Comparison of ENCODE assay signal across 10 mouse cellular contexts in the genomic region with DNA sequence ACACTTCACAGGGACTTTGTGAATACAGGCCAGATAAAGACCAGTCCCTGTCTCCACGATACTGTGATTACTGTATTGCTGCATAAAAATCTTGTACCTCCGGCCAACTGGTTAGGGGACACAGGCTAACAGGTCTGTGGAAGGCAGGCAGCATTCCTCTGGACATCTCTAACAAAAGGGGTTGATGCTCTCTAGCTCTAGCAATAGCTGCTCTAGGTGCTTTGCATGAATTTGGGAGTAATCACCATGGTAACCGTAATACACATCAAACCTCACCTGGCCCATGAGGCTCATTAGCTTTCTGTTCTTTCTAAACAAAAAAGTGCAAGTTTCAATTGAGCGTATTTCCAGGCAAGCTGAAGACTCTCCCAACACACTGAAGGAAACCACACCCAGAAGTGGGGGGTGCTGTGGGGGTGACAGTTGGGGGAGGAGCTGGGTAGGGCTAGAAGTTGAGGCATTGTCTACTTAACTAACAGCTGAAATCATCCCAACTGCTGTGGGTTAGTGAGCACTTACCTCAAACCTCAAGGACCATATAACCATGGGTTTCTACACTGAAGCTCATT.
DNase-seq lines count a peak whose midpoint lies in the region; ATAC-seq lines count a peak whose summit lies in the region.
"Had no signal": no experiment of that assay in that cellular context is flagged by ENCODE, and none has a peak within 500 bp of the region (broad histone marks: within the 10 kb centered on the region; RNA-seq: fewer than 3 reads in every experiment).

No protein-coding gene starts in this region.

- peaks cover 6% of the 10 kb centered on the region; the same call in 1 of the 2 replicates for H3K36me3 ChIP-seq in heart, embryonic 15.5 days

- peak overlapping the region; percentile 3 for H3K27ac ChIP-seq in heart, embryonic 15.5 days

- no peaks in the 10 kb centered on the region for H3K27me3 ChIP-seq in heart, embryonic 15.5 days

- no peak overlapping the region for H3K4me3 ChIP-seq in heart, embryonic 15.5 days

- H3K4me2 ChIP-seq in heart, embryonic 15.5 days, result no peak overlapping the region

- DNase-seq in adrenal gland, postnatal 14 days, result peak; percentile 29
- DNase-seq in adrenal gland, postnatal 4 days (ENCODE audit: low spot score in 2 of 2), result no peak
- peak; percentile 76 for DNase-seq in 416B (ENCODE audit: low read depth)
- no peak for DNase-seq in right cerebral cortex, postnatal 4 days
- no peak for DNase-seq in left cerebral cortex, postnatal 36 days (ENCODE audit: low spot score in 2 of 2)
- DNase-seq in kidney, adult 18-20 months, result no peak
- DNase-seq: cerebellum, postnatal 25 days had no signal

- WGBS in heart, embryonic 15.5 days, result 68% methylated on average over 4 of the region's 4 CpGs

- H3K9ac ChIP-seq in heart, embryonic 15.5 days, result no peak overlapping the region

- H3K4me1 ChIP-seq in heart, embryonic 15.5 days (replicated peaks), result peaks cover 37% of the 10 kb centered on the region

- ATAC-seq in heart, embryonic 15.5 days (replicated peaks; ENCODE audit: insufficient number of reproducible peaks, insufficient read depth, low FRiP score, low read depth), result no peak; the same call in 1 of the 2 replicates
- ATAC-seq in megakaryocyte, adult 5-6 weeks (ENCODE audit: poor library complexity, severe bottlenecking), result peak; percentile 39
- ATAC-seq: intestine, embryonic 16.5 days had no signal

- intact Hi-C loops in left cerebral cortex, postnatal 36 days (cut with DNase I), result no loop called here

- H3K9me3 ChIP-seq in heart, embryonic 15.5 days (replicated peaks), result no peaks in the 10 kb centered on the region

Comparison
In these comparisons a context has a peak if more than half of its experiments do, and no peak if none do; other contexts are left out.
1. DNase-seq: peak in adrenal gland, postnatal 14 days (single experiment) and 416B (single experiment); none in adrenal gland, postnatal 4 days (0 of 2), right cerebral cortex, postnatal 4 days (single experiment), left cerebral cortex, postnatal 36 days (0 of 2) and kidney, adult 18-20 months (single experiment).